Mouse (Mus musculus) adrenal gland, postnatal 4 days (tissue): ENCODE measurements around the gene Cer1. TPM values are rescaled to one million over a fixed set of nuclear protein-coding genes. Genes with fewer than 3 reads are reported as not detected.

ENCODE experiments used
- DNase-seq, 2 experiments: peaks; one replicate each; pipeline ENCODE4 v3.0.0; 2021 to 2022; ENCODE audit warnings: low spot score in 2 of 2, mixed read lengths in 2 of 2
- long read RNA-seq, 2 experiments: library from polyadenylated mRNA; stranded (forward); transcript quantifications; one replicate each; pipeline ENCODE4 v2.0.0; 2021
- total RNA-seq, 2 experiments: library from RNA; stranded (reverse); gene quantifications; 2 replicates each; pipeline ENCODE4 v1.2.3; 2021

The Cer1 gene
- total RNA-seq: under 1 TPM in 1 of 2 experiments, not detected in 1; 0.17 TPM
- long read RNA-seq, experiment 1: 0 reads
- long read RNA-seq, experiment 2: 0 reads

DNA sequence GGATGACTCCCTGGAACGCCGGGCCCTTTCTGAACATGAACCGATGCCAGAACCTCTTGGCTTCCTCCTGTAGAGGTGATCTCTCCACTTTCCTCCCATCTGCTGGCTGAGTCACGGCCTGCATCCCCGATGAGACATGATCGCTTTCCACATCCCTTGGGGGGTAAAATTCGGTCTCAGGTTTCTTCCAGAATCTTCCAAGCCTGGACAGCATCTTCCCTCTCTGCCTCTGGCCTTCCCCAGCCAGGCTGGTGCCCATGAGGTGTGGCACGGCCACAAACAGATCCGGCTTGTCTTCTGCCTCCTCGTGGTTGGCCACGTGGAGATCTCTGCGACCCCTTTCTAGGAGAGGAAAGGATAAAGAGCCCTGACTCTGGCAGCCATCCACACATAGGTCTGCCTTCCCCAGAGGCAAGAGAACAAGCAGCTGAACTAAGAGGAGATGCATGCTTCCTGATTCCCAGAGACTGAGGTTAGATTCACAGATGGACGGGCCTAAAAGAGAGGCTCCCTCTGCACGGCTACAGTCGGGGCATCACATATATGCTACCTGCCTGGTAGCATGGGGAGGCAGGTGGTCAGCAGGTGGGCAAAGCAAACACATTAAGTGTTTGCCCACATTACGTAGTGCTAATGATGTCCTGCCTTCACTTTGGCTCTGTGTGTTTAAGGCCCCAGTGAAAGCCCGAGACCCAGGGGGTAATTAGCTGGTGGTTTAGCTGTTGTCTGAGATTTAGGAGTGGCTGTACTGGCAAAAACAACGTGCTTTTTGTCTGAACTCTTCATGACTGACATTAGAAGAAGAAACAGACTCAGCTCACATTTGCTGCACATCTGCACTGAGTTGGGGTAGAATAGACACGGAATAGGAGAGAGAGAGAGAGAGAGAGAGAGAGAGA lies at the start of gene Cer1:
TSS of gene Cer1 (minus strand) at position 513 of the 899 bp plus-strand sequence.
- no peak for DNase-seq

- DNase-seq: no peak
Observed at GRCm38 (mm10) chr4:82934308-82934707, 49.4 kb upstream of the Cer1 start.

- DNase-seq: peak; percentile 6 to 36
Observed at GRCm38 (mm10) chr4:82933698-82934210, 48.8 kb upstream of the Cer1 start.

DNA sequence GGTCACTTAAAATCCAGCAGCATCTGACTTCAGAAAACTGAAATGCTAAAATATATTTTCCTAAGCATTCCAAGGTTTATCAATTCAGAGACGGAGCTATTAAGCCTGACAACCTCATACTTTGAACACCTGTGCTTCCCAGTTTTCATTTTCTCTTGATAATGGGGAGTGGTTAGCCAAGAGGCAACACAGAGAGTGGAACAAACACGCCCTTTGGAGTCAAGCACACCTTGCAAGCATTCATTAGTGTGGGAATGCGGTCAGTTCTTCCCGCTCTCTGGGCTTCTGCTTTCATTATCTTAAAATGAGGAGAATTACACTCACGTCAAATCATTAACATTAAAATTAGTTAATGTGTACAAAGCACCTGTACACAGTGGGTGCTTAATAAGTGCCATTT lies 45.1 kb upstream of the Cer1 start:
- no peak for DNase-seq

DNA sequence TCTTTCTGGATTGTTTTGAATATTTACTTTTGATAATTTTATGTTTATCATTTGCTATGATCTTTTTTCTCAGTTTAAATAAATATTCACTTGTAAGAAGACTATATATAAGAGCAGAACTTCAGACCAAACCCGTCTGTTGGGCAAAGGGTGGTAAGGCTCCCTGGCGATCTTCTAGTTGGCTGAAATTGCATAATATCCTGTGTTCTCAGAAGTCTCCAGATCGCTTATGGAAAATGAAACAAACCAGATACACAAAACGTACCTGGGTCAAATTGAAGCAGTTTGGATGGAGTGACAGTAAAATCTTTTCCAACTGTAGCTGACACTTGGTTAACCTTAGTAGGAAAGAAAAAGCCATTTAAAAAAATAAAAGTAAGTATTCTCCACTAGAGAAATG lies 37.0 kb upstream of the Cer1 start:
- DNase-seq: no peak

- no peak for DNase-seq
Observed at GRCm38 (mm10) chr4:82918625-82919024, 33.7 kb upstream of the Cer1 start.

GRCm38 (mm10) chr4:82916678-82917050 lies 31.7 kb upstream of the Cer1 start:
- DNase-seq: no peak

- no peak for DNase-seq
Observed at GRCm38 (mm10) chr4:82916003-82916677, 31.2 kb upstream of the Cer1 start.

DNA sequence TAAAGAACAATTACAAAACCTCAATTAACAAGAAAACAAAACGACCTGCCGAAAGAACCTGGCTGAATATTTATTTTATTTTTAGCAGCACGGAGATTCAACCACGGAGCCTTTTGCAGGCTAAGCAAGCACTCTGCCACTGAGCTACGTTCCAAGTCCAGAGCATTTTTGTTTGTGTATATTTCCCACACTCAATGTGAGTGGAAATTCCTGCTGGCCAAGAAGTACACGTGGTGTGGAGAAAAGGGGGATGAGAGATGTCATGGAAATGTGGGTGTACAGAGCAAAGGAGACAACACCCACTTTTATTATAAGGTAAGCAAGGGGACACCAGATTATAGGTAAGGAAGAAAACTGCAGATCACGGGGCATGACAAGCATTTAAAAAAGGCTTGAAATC lies 30.6 kb upstream of the Cer1 start:
- no peak for DNase-seq

- no peak for DNase-seq
Observed at GRCm38 (mm10) chr4:82914601-82915143, 29.7 kb upstream of the Cer1 start.

GRCm38 (mm10) chr4:82895227-82895626 lies 10.3 kb upstream of the Cer1 start:
- no peak for DNase-seq

- no peak for DNase-seq
Observed at GRCm38 (mm10) chr4:82892247-82892646, 7.3 kb upstream of the Cer1 start.

DNA sequence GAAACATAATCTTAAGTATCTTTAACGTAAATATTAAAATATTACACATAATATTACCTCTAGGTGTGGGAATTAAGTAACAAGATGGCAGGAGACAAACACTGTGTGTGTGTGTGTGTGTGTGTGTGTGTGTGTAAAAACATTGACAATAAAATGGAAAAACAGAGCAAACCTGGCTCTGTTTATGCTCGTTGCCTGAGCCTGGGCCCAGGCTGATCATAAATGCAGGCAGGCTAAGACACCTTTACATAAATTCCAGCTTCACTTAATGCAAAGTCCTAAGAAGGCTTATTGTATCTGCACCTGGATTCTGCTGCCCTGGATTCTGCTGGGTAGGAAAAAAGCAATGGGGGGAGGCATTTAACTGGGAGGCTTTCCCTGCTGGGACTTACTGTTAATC lies 6.6 kb upstream of the Cer1 start:
- DNase-seq: no peak

DNA sequence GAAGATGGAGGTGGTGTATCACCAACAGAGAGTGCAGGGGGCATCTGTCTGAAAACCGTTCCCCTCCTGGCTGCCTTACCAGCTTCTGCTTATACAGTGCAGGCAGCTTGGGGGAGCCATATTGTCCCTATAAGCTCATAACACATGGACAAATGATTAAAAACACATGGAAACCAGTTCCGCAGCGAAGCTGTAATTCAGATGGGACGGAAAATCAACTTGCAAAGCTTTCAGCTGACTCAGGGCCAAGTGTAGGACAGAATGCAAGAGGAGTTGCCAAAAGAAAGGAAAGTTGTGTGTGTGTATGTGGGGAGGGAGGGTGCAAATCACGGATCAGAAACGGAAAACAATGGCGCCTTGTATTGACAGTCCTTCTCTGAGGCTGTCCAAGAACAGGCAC lies 6.1 kb upstream of the Cer1 start:
- DNase-seq: no peak

- no peak for DNase-seq
Observed at GRCm38 (mm10) chr4:82890585-82890984, 5.6 kb upstream of the Cer1 start.

DNA sequence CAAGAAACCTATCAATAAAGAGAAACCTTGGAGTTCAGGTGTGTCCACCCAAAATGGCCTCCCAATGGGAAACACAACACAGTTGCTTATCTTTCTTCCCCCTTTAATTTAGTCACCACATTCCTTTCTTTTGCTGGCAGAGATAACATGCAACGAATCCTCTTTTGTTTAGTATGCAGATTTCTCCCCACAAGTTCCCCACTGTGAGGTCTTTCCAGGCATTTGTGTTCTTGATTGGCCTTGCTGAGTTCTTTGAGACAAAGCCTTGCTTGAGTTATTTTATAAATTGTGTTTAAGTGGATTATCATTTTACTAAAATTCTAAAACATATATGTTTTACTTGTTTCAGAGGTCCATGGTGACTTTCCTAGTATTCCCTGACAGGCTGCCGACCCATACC lies 1.2 kb upstream of the Cer1 start:
- DNase-seq: no peak

GRCm38 (mm10) chr4:82885535-82885913 lies 576 bp upstream of the Cer1 start:
- no peak for DNase-seq

DNA sequence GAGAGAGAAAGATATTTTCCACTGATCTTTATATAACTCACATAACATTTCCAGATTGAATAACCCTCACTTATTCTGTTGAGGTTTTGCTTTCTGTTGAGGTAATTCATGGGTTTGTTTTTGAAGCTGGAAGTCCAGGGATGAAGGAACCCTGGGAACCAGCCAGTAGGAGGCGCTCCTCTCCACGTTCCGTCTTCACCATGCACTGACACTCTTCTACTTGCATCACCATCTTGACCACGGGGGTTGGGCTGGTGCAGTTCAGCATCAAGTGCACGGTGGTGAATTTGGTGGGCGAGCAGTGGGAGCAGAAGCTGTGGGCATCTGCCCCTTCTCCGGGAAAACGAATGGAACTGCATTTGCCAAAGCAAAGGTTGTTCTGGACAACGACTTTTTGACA lies 2.4 kb downstream of the Cer1 start:
- no peak for DNase-seq

GRCm38 (mm10) chr4:82881366-82881765 lies 3.6 kb downstream of the Cer1 start:
- DNase-seq: no peak

DNA sequence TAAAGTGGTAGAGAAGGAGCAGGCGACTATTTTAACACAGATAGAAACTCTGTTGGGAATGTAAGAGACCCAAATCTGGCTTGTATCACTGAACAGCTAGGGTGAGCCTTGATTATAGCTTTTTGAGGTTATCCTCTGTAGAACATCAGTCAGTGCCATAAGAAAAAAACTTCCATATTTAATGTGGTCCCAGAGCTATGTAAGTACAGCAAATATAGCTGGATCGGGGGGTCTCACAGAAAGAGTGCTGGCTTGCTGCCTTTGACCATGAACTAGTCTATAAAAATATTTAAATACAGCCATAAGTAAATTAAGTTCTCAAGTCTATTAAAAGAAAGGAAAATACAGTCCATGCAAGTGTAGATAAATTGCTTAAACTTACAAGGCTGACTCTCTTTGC lies 4.7 kb downstream of the Cer1 start:
- no peak for DNase-seq

DNA sequence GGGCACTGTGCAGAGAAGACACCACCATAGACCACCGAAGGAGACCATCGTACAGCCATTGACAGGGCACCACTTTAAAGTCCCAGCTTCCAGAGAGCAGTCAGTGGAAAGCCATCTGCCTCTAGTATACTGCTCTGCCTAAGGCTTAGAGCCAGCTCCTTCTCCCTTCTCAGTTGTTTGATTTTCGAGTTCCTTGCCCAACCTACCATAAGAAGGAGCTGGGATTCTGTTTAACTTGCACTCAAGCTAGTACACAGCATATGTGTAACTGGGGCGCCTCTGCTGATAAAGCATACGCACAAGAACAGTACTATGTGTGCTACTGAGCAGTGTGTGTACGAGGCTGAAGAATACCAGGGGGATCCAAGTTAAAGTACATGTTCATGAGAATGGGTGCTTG lies 5.8 kb downstream of the Cer1 start:
- no peak for DNase-seq

DNA sequence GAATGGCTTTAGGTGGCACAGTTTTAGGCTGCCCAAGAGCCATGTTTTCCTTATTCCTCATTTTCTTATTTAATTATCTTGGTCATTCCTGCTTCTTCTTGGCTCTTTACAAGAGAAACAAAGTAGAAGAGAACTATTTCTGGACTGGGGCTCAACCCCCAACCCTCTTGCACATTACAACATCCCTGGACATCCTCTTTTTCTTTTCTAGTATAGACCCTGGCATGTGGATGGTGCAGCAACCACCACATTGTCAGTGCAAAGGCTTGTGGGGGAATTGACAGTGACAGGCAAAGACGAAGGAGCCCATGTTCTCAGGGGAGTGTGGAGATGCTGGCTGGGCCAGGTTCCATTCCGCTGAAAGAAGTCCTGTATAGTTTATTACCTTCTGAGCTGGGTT lies 8.3 kb downstream of the Cer1 start:
- DNase-seq: no peak
